Mouse (Mus musculus) liver, adult 2 months (tissue): Measurements from ENCODE around the gene Serpine2.

Experiments
- CTCF ChIP-seq: fragments of 200-500 bp; IDR thresholded peaks from 2 replicates; pipeline ENCODE4 v1.5.1; 2011; ENCODE audit warnings: low read depth, low read length, control low read depth
- POLR2A ChIP-seq: fragments of 200-500 bp; IDR thresholded peaks from 2 replicates; pipeline ENCODE4 v1.6.1; 2011; ENCODE audit warnings: low read length, control low read depth; ENCODE audit not compliant: insufficient read depth; ENCODE audit errors: extremely low read depth

GRCm38 (mm10) chr1:79815446-79815845 is 45.5 kb downstream of the Serpine2 start:
- TF ChIP-seq POLR2A = no peak
- TF ChIP-seq CTCF = no peak
